Mouse (Mus musculus): ENCODE data around the gene Rnf41. TPM values are rescaled to one million over a fixed set of nuclear protein-coding genes. Genes with fewer than 3 reads are reported as not detected.

The Rnf41 gene
- total RNA-seq (2021) = 10 to 100 TPM; 21.9 to 24.0 TPM
- long read RNA-seq, experiment 1, transcript Rnf41-201 (7 exons, 3,144 nt) = major isoform, 7 of 13 reads
- long read RNA-seq, experiment 1, partial matches to known transcripts = 5 of 13 reads
- long read RNA-seq, experiment 1, other reads (novel, unspliced or antisense) = 1 of 13 reads
- long read RNA-seq, experiment 2, partial matches to known transcripts = 4 of 7 reads
- long read RNA-seq, experiment 2, other reads (novel, unspliced or antisense) = 3 of 7 reads

- peak; percentile 91 to 96 for DNase-seq (ENCODE audit: low spot score in 2 of 2)
Measured at GRCm38 (mm10) chr10:128411211-128412054, at the start of gene Rnf41, which contains the start of gene Nabp2. TSS of gene Rnf41 (plus strand) at chr10:128411657. TSS of gene Nabp2 (minus strand) at chr10:128411492.

- no peak for DNase-seq (ENCODE audit: low spot score in 2 of 2)
Measured at GRCm38 (mm10) chr10:128361836-128362235, 49.6 kb upstream of the Rnf41 start.

- DNase-seq (ENCODE audit: low spot score in 2 of 2) = no peak
Measured at GRCm38 (mm10) chr10:128362568-128362967, 48.9 kb upstream of the Rnf41 start.

- no peak for DNase-seq (ENCODE audit: low spot score in 2 of 2)
Measured at GRCm38 (mm10) chr10:128367899-128368401, 43.5 kb upstream of the Rnf41 start.

GRCm38 (mm10) chr10:128368402-128369217, 42.8 kb upstream of the Rnf41 start, which contains the start of gene Coq10a:
TSS of gene Coq10a (minus strand) at chr10:128368997.
- peak; percentile 86 to 87 for DNase-seq (ENCODE audit: low spot score in 2 of 2)

- peak in 1 of 2 experiments; percentile 5 for DNase-seq (ENCODE audit: low spot score in 2 of 2)
Measured at GRCm38 (mm10) chr10:128369218-128369543, 42.3 kb upstream of the Rnf41 start.

GRCm38 (mm10) chr10:128369599-128369998, 41.9 kb upstream of the Rnf41 start:
- DNase-seq (ENCODE audit: low spot score in 2 of 2) = no peak

GRCm38 (mm10) chr10:128370021-128370420, 41.4 kb upstream of the Rnf41 start:
- no peak for DNase-seq (ENCODE audit: low spot score in 2 of 2)

- DNase-seq (ENCODE audit: low spot score in 2 of 2) = no peak
Measured at GRCm38 (mm10) chr10:128370601-128371000, 40.9 kb upstream of the Rnf41 start.

GRCm38 (mm10) chr10:128372142-128372541, 39.3 kb upstream of the Rnf41 start:
- no peak for DNase-seq (ENCODE audit: low spot score in 2 of 2)

GRCm38 (mm10) chr10:128372989-128373748, 38.3 kb upstream of the Rnf41 start:
- DNase-seq (ENCODE audit: low spot score in 2 of 2) = no peak

- no peak for DNase-seq (ENCODE audit: low spot score in 2 of 2)
Measured at GRCm38 (mm10) chr10:128374393-128374792, 37.1 kb upstream of the Rnf41 start.

- DNase-seq (ENCODE audit: low spot score in 2 of 2) = no peak
Measured at GRCm38 (mm10) chr10:128376099-128376454, 35.4 kb upstream of the Rnf41 start.

GRCm38 (mm10) chr10:128376455-128377211, 34.8 kb upstream of the Rnf41 start, which contains the start of gene Ankrd52:
TSS of gene Ankrd52 (plus strand) at chr10:128377115.
- DNase-seq (ENCODE audit: low spot score in 2 of 2) = peak; percentile 90 to 91

- no peak for DNase-seq (ENCODE audit: low spot score in 2 of 2)
Measured at GRCm38 (mm10) chr10:128377222-128377939, 34.1 kb upstream of the Rnf41 start.

GRCm38 (mm10) chr10:128377940-128378448, 33.5 kb upstream of the Rnf41 start:
- DNase-seq (ENCODE audit: low spot score in 2 of 2) = no peak

GRCm38 (mm10) chr10:128378462-128378861, 33.0 kb upstream of the Rnf41 start:
- DNase-seq (ENCODE audit: low spot score in 2 of 2) = no peak

GRCm38 (mm10) chr10:128379260-128379659, 32.2 kb upstream of the Rnf41 start:
- no peak for DNase-seq (ENCODE audit: low spot score in 2 of 2)

- no peak for DNase-seq (ENCODE audit: low spot score in 2 of 2)
Measured at GRCm38 (mm10) chr10:128380565-128380964, 30.9 kb upstream of the Rnf41 start.

Measured in gastrocnemius, postnatal 4 days (tissue).